Mouse (Mus musculus): ENCODE data around the gene Mlycd. TPM values are rescaled to one million over a fixed set of nuclear protein-coding genes. Genes with fewer than 3 reads are reported as not detected.

Mlycd gene
- total RNA-seq, 2 experiments from 2014 or later, result 26.1 to 28.7 TPM

DNA sequence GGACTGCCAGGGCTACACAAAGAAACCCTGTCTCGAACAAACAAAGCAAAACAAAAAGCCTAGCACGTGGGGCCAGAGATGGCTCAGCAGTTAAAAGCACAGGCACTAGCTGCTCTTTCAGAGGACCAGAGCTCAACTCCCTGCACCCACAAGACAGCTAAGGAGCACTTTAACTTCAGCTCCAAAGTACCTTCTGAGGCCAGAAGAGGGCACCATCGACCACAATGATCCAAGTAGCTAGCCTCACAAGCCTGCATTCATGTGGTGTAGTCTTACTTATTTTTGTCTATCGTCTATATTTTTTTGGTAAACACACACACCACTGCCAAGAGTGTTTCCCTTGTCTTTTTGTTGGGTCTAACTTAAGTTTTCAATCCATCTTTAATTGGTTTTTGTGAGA lies 14.1 kb upstream of the Mlycd start:
- DNase-seq (ENCODE audit: extremely low spot score in 1 of 2, low spot score in 2 of 2), result no peak
- no peak overlapping the region for H3K27ac ChIP-seq
- no peak overlapping the region for H3K4me3 ChIP-seq
- TF ChIP-seq CTCF (IDR thresholded peaks at IDR 0.05), result peak; percentile 59
- intact Hi-C loops (cut with DNase I), result loop anchor here (5.0 kb wide), 1 partner anchor 1753 kb away; no protein-coding TSS in a partner anchor

GRCm38 (mm10) chr8:119384478-119384877 lies 10.2 kb upstream of the Mlycd start:
- no peak overlapping the region for H3K27ac ChIP-seq
- peak; percentile 76 to 77 for DNase-seq (ENCODE audit: extremely low spot score in 1 of 2, low spot score in 2 of 2)
- peak; percentile 78 for TF ChIP-seq CTCF (IDR thresholded peaks at IDR 0.05)
- intact Hi-C loops (cut with DNase I), result loop anchor here (2.0 to 5.0 kb wide), 3 partner anchors 74 to 1757 kb away; no protein-coding TSS in a partner anchor
- no peak overlapping the region for H3K4me3 ChIP-seq

DNA sequence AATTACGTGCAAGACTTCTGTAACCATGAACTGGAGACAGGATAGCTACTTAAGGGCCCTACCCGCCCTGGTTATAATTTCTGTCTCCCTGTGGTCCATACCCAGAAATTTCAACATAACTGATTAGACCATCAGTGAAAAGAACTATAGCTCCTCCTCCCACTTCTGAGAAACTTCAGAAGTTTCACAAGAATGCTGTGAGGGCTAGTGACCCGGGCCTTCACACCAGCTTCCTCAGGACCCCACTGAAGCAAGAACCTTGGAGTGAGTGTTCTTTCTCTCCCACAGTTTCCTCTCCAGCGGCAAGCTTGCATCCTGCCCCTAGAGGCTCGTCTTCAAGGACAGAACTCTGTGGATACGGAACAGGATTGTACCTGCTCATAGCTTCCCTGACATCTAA lies 8.8 kb upstream of the Mlycd start:
- intact Hi-C loops (cut with DNase I), result loop anchor here (2.0 kb wide), 2 partner anchors 75 to 161 kb away; no protein-coding TSS in a partner anchor
- DNase-seq (ENCODE audit: extremely low spot score in 1 of 2, low spot score in 2 of 2), result no peak
- TF ChIP-seq CTCF (IDR thresholded peaks at IDR 0.05), result no peak
- Histone ChIP-seq H3K4me3 (no peak overlapping the region), H3K27ac (no peak overlapping the region)

- intact Hi-C loops (cut with DNase I), result no loop called here
- Histone ChIP-seq H3K4me3 (no peak overlapping the region), H3K27ac (no peak overlapping the region)
- no peak for TF ChIP-seq CTCF (IDR thresholded peaks at IDR 0.05)
- DNase-seq (ENCODE audit: extremely low spot score in 1 of 2, low spot score in 2 of 2), result no peak
These were observed 7.7 kb upstream of the Mlycd start for GRCm38 (mm10) chr8:119386988-119387387.

DNA sequence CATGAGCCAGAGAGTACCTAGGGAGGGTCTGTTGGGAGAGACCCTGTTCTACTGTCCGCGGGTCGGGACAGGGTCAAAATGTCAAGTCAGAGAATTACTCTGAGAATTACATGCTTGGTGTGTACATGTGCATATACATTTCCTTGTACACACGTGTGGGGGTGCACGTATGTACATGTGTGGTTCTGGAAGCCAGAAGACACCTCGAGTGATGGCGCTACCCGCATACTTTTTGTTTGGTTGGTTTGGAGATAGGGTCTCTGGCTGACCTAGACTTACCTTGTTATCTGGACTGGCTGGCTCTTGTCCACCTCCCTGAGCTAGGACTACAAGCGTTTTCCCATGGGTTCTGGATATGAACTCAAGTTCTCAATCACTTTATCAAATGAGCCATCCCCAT lies 581 bp upstream of the Mlycd start:
- TF ChIP-seq CTCF (IDR thresholded peaks at IDR 0.05), result no peak
- no peak for DNase-seq (ENCODE audit: extremely low spot score in 1 of 2, low spot score in 2 of 2)
- Histone ChIP-seq H3K4me3 (peak overlapping the region; percentile 88), H3K27ac (peak overlapping the region; percentile 91)
- intact Hi-C loops (cut with DNase I), result no loop called here

GRCm38 (mm10) chr8:119395072-119395950 lies 633 bp downstream of the Mlycd start:
- TF ChIP-seq CTCF (IDR thresholded peaks at IDR 0.05), result no peak
- Histone ChIP-seq H3K4me3 (peak overlapping the region; percentile 88), H3K27ac (peak overlapping the region; percentile 91)
- intact Hi-C loops (cut with DNase I), result no loop called here
- no peak for DNase-seq (ENCODE audit: extremely low spot score in 1 of 2, low spot score in 2 of 2)

DNA sequence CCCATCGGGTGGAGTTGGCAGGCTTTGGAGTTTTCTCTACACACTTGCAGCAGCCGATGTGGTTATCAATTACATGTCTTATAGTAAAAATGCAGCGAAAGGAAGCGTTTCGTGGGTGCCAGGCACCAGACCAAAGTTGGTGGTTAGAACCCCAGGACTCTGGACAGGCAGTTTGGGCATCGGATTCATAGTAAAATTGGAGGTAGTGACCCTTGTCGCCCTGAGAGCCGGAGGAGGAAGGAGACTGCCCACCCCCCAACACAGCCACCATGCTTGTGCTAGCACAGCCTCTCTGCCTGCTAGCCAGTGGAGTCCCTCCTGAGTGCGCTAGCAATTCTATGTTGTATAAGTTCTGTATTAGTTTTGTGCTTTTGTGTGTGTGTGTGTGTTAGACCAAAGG lies 3.9 kb downstream of the Mlycd start:
- DNase-seq (ENCODE audit: extremely low spot score in 1 of 2, low spot score in 2 of 2), result no peak
- intact Hi-C loops (cut with DNase I), result no loop called here
- Histone ChIP-seq H3K27ac (no peak overlapping the region), H3K4me3 (no peak overlapping the region)
- TF ChIP-seq CTCF (IDR thresholded peaks at IDR 0.05), result no peak

GRCm38 (mm10) chr8:119399255-119399654 lies 4.6 kb downstream of the Mlycd start:
- intact Hi-C loops (cut with DNase I), result no loop called here
- no peak for DNase-seq (ENCODE audit: extremely low spot score in 1 of 2, low spot score in 2 of 2)
- no peak overlapping the region for H3K27ac ChIP-seq
- TF ChIP-seq CTCF (IDR thresholded peaks at IDR 0.05), result no peak
- H3K4me3 ChIP-seq, result no peak overlapping the region

GRCm38 (mm10) chr8:119400122-119400671 lies 5.5 kb downstream of the Mlycd start:
- DNase-seq (ENCODE audit: extremely low spot score in 1 of 2, low spot score in 2 of 2), result no peak

GRCm38 (mm10) chr8:119400904-119401303 lies 6.2 kb downstream of the Mlycd start:
- intact Hi-C loops (cut with DNase I), result no loop called here
- DNase-seq (ENCODE audit: extremely low spot score in 1 of 2, low spot score in 2 of 2), result no peak
- TF ChIP-seq CTCF (IDR thresholded peaks at IDR 0.05), result no peak
- no peak overlapping the region for H3K4me3 ChIP-seq
- no peak overlapping the region for H3K27ac ChIP-seq

More at GRCm38 (mm10) chr8:119400122-119400671, 5.5 kb downstream of the Mlycd start:
- intact Hi-C loops (cut with DNase I), result no loop called here
- H3K4me3 ChIP-seq, result no peak overlapping the region
- no peak overlapping the region for H3K27ac ChIP-seq
- no peak for TF ChIP-seq CTCF (IDR thresholded peaks at IDR 0.05)

DNA sequence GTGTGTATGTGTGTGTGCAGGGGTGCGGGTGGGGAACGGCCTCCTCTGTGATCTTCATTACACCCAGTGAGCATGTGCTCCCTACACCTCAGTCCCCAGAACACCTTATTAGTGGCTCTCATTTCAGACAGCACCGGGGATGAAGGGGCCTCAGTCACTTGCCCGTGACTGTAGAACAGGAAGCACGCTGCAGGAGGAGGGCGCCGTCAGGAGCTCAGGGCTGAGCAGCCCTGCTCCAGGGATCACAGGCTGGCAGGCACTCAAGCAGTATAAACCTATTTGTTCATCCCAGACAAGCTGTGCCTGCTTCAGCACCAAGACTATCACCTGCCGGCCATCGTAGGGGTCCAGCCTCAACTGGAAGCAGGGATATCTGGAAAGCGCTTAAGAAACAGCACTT lies 9.2 kb downstream of the Mlycd start:
- no peak for TF ChIP-seq CTCF (IDR thresholded peaks at IDR 0.05)
- no peak for DNase-seq (ENCODE audit: extremely low spot score in 1 of 2, low spot score in 2 of 2)
- intact Hi-C loops (cut with DNase I), result no loop called here
- Histone ChIP-seq H3K27ac (no peak overlapping the region), H3K4me3 (no peak overlapping the region)

GRCm38 (mm10) chr8:119404648-119405047 lies 10.0 kb downstream of the Mlycd start:
- TF ChIP-seq CTCF (IDR thresholded peaks at IDR 0.05), result no peak
- DNase-seq (ENCODE audit: extremely low spot score in 1 of 2, low spot score in 2 of 2), result no peak
- Histone ChIP-seq H3K27ac (no peak overlapping the region), H3K4me3 (no peak overlapping the region)
- intact Hi-C loops (cut with DNase I), result no loop called here

All from left cerebral cortex, adult 2 months (tissue).